Mouse (Mus musculus) erythroblast, embryonic 14.5 days (primary cell): ENCODE data around the gene Pou2f3.

ENCODE experiments used
- GATA1 ChIP-seq: IDR thresholded peaks from 2 replicates; pipeline ENCODE4 v1.6.1; 2012; ENCODE audit warnings: low read length, inconsistent platforms, mixed read lengths
- TAL1 ChIP-seq: IDR thresholded peaks from 3 replicates; pipeline ENCODE4 v1.6.1; 2012; ENCODE audit warnings: low read length, inconsistent platforms, mixed read lengths

DNA sequence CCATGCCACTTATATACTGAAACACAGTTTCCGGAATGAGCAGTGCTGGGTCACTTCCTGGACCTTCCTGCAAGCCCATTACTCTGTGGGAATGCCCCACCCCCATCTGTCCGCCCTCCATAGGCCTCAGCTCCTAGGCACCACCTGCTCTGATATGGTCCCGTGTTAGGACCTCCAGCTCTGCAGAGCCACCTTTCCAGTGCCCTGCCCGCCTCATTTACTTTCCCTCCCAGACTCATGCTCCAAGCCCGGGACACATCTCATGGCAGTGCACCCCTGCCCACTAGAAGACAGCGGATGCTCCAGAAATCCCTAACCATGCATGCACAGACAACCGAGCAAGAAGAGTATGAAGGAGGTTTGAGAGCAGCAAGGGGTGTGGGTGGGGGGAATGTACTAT, 19.8 kb upstream of the Pou2f3 start:
- TF ChIP-seq GATA1 (no peak), TAL1 (no peak)
